Mouse (Mus musculus) bone marrow, adult 2 months (tissue): ENCODE measurements around the gene Heyl. TPM values are rescaled to one million over a fixed set of nuclear protein-coding genes. Genes with fewer than 3 reads are reported as not detected.
A peak's percentile ranks its signal among the peaks of the same experiment; 100 is the strongest.

Source experiments
- H3K27ac ChIP-seq: fragments of 200-500 bp; 2 replicates; pipeline ENCODE4 v1.5.1; 2012; ENCODE audit warnings: low read depth, mild to moderate bottlenecking, control low read depth, inconsistent platforms, low read length; ENCODE audit not compliant: control insufficient read depth, poor library complexity, insufficient read depth
- H3K4me1 ChIP-seq: fragments of 200-500 bp; 2 replicates; pipeline ENCODE4 v1.6.1; 2011; ENCODE audit warnings: low read length; ENCODE audit not compliant: control insufficient read depth, insufficient read depth
- H3K4me3 ChIP-seq: fragments of 200-500 bp; replicated peaks from 2 replicates; pipeline ENCODE3; 2011; ENCODE audit warnings: mild to moderate bottlenecking, low read depth, low read length, control low read depth; ENCODE audit not compliant: control insufficient read depth
- CTCF ChIP-seq: fragments of 200-500 bp; IDR thresholded peaks from 2 replicates; pipeline ENCODE4 v1.5.1; 2011; ENCODE audit warnings: low read length, control low read depth; ENCODE audit not compliant: control insufficient read depth, insufficient read depth
- POLR2A ChIP-seq: fragments of 200-500 bp; IDR thresholded peaks from 2 replicates; pipeline ENCODE4 v1.6.1; 2011; ENCODE audit warnings: low read depth, mild to moderate bottlenecking, control low read depth, low read length, borderline replicate concordance; ENCODE audit not compliant: control insufficient read depth
- WGBS: fragments of 180-500 bp; shearing (Covaris S2); methylation state at CpG from one replicate; pipeline ENCODE4 v1.1.7; 2018; 5-methylcytosine and 5-hydroxymethylcytosine counted together
- polyA plus RNA-seq: library from polyadenylated mRNA; stranded (reverse); fragments of >200 nt; gene quantifications from 2 replicates; pipeline ENCODE4 v1.2.4, GENCODE M21; 2011; ENCODE audit warnings: low replicate concordance; ENCODE audit not compliant: missing spikeins, insufficient read depth, insufficient read length

Heyl gene
- polyA plus RNA-seq, 1 experiment: 0.77 TPM

DNA sequence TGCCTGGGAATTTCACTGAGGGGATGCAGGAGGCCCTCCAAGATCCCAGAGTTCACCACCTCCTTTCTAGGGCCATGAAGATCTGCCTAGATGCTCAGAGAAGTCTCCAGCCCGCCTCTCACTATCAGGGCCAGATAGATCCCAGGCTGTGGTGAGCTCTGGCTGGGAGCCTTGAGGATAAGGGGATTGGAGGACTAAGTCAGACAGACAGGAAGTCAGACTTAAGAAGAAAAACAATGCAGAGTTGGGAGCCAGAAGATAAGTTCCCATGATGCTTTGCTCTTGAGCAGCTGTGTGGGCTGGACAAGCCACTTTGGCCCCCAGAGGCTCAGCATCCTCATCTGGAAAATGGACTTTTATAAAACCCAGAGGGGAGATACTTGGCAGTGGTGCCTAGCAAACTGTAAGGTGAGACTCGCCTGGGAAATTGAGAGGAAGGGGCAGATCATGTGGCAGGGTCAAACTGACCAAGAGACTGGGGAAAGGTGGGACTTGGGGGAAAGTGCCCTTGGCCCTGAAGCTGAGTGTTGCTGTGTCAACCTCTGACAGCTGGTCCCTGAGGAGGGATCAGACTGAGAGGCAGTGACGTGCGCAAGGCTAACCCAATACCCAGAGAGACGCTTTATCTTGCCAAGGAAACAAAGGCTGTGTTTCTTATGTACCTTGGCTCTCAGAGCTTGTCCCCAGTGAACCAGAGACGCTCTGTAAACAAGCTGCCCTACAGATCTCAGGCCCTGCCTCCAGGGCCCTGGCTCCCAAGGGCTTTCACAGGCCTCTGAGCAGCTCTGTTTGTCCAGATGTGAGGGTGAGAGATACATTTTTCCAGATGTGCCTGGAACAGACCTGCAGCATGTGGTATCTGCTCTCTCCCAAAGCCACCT is 4.3 kb downstream of the Heyl start:
- H3K27ac ChIP-seq: peak overlapping the region; percentile 4
- no peaks in the 10 kb centered on the region; the same call in 1 of the 2 replicates for H3K4me1 ChIP-seq
- WGBS: 70% methylated on average over 6 of the region's 6 CpGs
- no peak overlapping the region for H3K4me3 ChIP-seq
- no peak for TF ChIP-seq CTCF
- TF ChIP-seq POLR2A: no peak

DNA sequence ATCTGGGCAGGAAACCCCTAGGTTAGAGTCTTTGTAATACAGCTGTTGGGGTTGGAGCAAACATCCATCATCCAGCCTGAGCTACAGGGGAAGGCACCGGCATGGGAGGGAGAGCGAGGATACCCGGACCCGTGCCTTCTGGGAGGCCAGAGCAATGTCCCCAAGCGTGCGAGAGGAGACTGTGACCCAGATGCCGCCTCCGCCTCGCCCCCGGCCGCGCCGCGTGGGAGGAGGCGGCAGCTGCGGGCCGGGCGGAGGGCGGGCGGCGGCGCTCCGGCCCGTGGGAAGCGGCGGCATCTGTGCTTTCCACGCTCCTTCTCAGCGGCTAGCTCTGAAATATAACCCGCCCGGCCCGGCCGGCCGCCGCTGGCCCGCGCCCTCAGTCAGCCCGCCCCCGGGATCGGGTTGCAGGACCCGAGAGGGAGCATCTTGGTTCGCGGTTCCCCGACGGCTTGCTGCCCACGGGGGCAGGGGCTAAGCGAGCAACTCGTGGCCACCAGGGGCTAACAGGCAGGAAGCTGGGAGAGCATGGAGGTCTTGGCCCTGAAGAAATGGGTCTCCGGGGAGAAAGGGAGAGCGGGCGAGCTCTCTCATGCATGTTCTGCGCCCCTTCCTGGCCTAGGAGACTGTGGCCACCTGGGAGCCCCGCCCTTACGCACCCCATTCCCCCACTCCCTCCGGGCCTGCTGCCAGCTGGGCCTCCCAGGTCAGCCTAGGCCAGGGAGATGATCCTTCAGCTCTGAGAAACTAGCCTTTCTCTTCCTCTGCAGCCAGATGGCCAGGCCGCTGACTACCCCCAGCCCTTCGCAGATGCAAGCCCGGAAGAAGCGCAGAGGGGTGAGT is 6.2 kb downstream of the Heyl start:
- WGBS: 11% methylated on average over 57 of the region's 58 CpGs
- no peak for TF ChIP-seq CTCF
- TF ChIP-seq POLR2A: no peak; the same call in 1 of the 2 replicates
- Histone ChIP-seq H3K27ac (peak overlapping the region; percentile 6; the same call in 1 of the 2 replicates), H3K4me3 (no peak overlapping the region), H3K4me1 (no peaks in the 10 kb centered on the region; the same call in 1 of the 2 replicates)

DNA sequence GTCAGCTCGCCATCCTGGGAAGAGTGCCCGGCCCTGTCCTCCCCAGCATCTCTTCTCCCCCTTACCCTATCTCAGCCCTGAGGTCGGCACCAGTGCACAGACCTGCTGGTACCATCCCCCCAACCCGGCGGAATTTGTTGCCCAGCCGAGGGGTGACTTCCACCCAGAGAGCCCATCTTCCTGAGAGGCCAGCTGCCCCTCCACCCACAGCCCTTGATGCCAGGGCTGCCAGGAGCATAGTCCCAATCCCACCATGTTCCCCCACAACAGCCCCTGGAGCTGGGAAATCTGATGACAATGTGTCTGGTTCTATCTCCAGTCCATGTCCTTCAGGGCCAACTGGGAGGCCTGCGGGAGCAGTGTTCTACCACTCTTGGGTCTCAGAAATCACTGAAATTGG is 12.9 kb downstream of the Heyl start:
- 77% methylated on average over 7 of the region's 7 CpGs for WGBS
- TF ChIP-seq POLR2A (no peak), CTCF (no peak)
- Histone ChIP-seq H3K4me1 (no peaks in the 10 kb centered on the region), H3K4me3 (no peak overlapping the region), H3K27ac (no peak overlapping the region)

DNA sequence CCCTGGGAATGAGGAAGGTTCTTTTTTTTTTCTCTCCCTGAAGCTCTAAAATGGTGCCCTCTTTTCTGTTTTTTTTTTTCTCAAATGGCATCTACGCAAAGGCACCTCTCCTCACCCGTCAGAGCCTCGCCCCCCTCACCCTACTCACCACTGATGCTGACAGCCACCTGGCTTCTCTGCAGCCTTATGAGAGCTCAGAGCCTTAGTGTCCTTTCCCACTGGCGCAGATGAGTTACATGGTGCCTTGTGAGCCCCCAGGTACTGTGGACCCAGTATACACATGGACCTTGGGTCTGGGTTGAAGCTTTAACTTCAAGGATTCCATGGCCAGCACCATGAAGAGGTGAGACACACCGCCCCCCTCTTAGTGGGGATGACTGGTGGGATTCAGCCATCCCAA is 13.3 kb downstream of the Heyl start:
- Histone ChIP-seq H3K4me1 (no peaks in the 10 kb centered on the region; the same call in 1 of the 2 replicates), H3K4me3 (no peak overlapping the region), H3K27ac (no peak overlapping the region)
- WGBS: 90% methylated on average over 5 of the region's 5 CpGs
- TF ChIP-seq CTCF (no peak), POLR2A (no peak)

DNA sequence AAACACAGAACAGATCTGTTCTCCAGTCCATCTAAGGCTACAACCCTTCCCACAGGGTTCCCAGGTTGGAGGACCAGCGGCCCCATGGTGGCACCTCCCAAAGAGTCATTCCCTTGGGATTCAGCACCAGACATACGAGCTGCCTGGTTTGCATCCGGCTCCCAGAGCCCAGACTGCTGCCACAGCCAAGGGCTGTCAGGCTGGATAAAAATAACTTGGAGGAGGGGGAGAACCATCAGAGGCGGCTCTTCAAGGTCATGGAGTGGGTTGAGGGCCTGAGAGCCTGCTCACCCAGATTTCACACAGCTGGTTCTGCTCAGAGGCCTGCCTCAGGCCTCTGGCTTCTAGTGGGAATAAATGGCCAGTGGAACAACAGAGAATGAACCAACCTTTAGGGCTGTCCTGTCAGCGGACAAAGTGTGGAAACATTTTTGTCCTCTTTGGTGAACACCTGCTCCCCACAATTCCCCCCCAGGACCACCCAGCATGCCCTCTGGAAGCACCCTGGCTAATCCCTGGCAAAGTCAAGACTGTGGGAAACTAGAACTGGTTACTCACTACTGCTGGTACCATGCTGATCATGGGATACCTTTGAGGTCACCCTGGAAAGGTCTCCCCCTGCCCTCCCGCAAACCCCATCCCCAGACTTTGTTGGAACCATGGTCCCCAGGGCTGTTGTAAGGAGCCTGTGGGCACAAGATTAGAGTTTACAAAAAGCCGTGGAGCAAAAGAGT is 14.0 kb downstream of the Heyl start:
- Histone ChIP-seq H3K27ac (no peak overlapping the region), H3K4me3 (no peak overlapping the region), H3K4me1 (no peaks in the 10 kb centered on the region; the same call in 1 of the 2 replicates)
- 75% methylated on average over 7 of the region's 7 CpGs for WGBS
- TF ChIP-seq CTCF (no peak), POLR2A (no peak)

DNA sequence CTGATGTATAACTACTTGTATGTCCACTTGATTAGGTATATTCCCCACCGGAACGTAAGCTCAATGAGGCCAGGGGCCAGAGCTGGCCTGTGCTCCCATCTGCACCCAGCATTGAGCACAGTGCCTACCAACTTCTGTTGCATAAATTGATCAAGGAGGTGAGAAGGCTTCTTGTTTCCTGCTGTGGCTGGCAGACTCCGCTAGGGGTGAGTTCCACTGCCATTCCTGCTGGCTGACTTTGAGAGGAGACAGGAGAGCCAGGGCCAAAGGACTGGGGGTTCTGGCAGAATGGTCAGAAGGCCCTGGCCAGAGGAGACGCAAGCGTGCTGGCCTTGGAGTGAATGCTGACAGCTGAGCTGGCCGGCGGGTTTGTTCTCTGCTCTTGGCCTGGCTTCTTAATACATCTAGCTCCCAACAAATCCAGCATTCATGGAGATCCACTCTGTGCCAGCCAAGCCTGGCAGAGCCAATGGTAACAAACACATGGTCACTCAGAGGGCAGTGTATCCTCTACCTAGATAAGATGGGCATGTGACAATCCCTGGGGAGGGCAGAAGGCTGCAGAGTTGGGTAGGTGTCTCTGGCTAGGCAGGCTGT is 15.7 kb downstream of the Heyl start:
- Histone ChIP-seq H3K4me3 (no peak overlapping the region), H3K4me1 (no peaks in the 10 kb centered on the region; the same call in 1 of the 2 replicates), H3K27ac (no peak overlapping the region)
- TF ChIP-seq CTCF (no peak), POLR2A (no peak)
- WGBS: 81% methylated on average over 7 of the region's 7 CpGs

DNA sequence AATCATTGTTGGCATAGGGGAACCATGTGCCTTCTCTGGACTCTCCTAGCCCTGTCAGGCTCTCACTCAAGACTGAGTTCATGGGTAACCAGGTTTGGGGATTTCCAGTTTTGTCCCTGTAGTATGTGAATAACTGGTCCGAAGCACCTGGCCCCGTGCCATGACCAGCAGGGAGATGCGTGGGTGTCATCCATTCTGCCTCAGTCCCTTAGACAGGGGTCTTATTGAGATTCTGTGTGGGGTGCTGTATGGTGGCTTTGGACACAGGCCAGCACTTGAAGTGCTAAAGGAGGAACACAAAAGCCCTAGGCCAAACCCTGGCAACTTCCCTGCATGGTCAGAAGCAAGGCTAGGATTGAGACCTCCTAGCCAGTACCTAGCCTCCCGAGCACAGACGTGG is 18.9 kb downstream of the Heyl start:
- 81% methylated on average over 5 of the region's 5 CpGs for WGBS
- Histone ChIP-seq H3K4me3 (no peak overlapping the region), H3K4me1 (no peaks in the 10 kb centered on the region; the same call in 1 of the 2 replicates), H3K27ac (no peak overlapping the region)
- TF ChIP-seq CTCF (no peak), POLR2A (no peak)

DNA sequence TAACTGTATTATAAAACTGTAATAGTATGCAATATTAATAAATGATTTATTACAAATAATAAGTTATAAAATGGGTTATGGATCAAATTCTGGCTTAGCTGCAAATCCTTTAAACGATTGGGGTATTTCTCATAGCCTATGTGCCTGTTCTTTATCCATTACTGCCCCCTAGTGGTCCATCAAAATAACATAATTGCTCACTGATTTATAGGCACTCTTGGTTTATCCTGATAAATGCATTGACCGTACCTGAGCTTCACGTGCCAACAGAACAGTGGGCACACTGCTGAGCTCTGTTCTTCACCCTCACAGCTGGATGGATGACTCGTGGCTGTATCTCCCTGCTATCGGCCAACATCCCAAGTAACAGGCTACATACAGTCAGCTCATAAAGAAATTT is 21.3 kb downstream of the Heyl start:
- Histone ChIP-seq H3K27ac (no peak overlapping the region), H3K4me3 (no peak overlapping the region), H3K4me1 (no peaks in the 10 kb centered on the region; the same call in 1 of the 2 replicates)
- no peak for TF ChIP-seq POLR2A
- TF ChIP-seq CTCF: no peak
- 14% methylated on average over 5 of the region's 5 CpGs for WGBS
